Mouse (Mus musculus) regulatory T cell (primary cell): ENCODE measurements at regions not wholly inside any gene's neighbourhood (a gene's known extent, or its start where the extent isn't known, plus 50 kb on each side); places are given as distances from the start of the nearest gene placed in this dataset.

ENCODE experiments used
- in situ Hi-C: fragments of 300-600 bp; cut with MboI, MseI; formaldehyde crosslinking; loops from one replicate; pipeline ENCODE4 v1.15.1; 2025; ENCODE audit warnings: high pct_unique_total_duplicates

GRCm38 (mm10) chr7:123642596-123642995 is 142.3 kb upstream of the Zkscan2 start:
- in situ Hi-C loops: no loop called here

- in situ Hi-C loops: no loop called here
Measured at GRCm38 (mm10) chr7:123643426-123643825, 143.2 kb upstream of the Zkscan2 start.

GRCm38 (mm10) chr7:123645521-123645920 is 145.3 kb upstream of the Zkscan2 start:
- in situ Hi-C loops: no loop called here

- in situ Hi-C loops: no loop called here
Measured at GRCm38 (mm10) chr7:123665459-123665858, 165.2 kb upstream of the Zkscan2 start.

GRCm38 (mm10) chr7:123684762-123685161 is 184.5 kb upstream of the Zkscan2 start:
- in situ Hi-C loops: no loop called here

GRCm38 (mm10) chr7:123686547-123686946 is 186.3 kb upstream of the Zkscan2 start:
- in situ Hi-C loops: no loop called here

- in situ Hi-C loops: no loop called here
Measured at GRCm38 (mm10) chr7:123731016-123731415, 230.8 kb upstream of the Zkscan2 start.

GRCm38 (mm10) chr7:123733061-123733460 is 232.8 kb upstream of the Zkscan2 start:
- in situ Hi-C loops: no loop called here

GRCm38 (mm10) chr7:123747986-123748385 is 234.7 kb upstream of the Hs3st4 start:
- in situ Hi-C loops: no loop called here

- in situ Hi-C loops: no loop called here
Measured at GRCm38 (mm10) chr7:123753252-123753651, 229.4 kb upstream of the Hs3st4 start.

GRCm38 (mm10) chr7:123795036-123795435 is 187.6 kb upstream of the Hs3st4 start:
- in situ Hi-C loops: no loop called here

GRCm38 (mm10) chr7:123796096-123796495 is 186.6 kb upstream of the Hs3st4 start:
- in situ Hi-C loops: no loop called here

GRCm38 (mm10) chr7:123805650-123806049 is 177.0 kb upstream of the Hs3st4 start:
- in situ Hi-C loops: no loop called here

- in situ Hi-C loops: no loop called here
Measured at GRCm38 (mm10) chr7:123823976-123824375, 158.7 kb upstream of the Hs3st4 start.

- in situ Hi-C loops: no loop called here
Measured at GRCm38 (mm10) chr7:123826406-123826805, 156.3 kb upstream of the Hs3st4 start.

- in situ Hi-C loops: loop anchor here (10.0 kb wide), 1 partner anchor 1522 kb away; no protein-coding TSS in a partner anchor
Measured at GRCm38 (mm10) chr7:123842552-123842951, 140.1 kb upstream of the Hs3st4 start.

- in situ Hi-C loops: loop anchor here (10.0 kb wide), 1 partner anchor 1518 kb away; no protein-coding TSS in a partner anchor
Measured at GRCm38 (mm10) chr7:123847081-123847480, 135.6 kb upstream of the Hs3st4 start.

GRCm38 (mm10) chr7:123848644-123849043 is 134.0 kb upstream of the Hs3st4 start:
- in situ Hi-C loops: loop anchor here (10.0 kb wide), 1 partner anchor 1516 kb away; no protein-coding TSS in a partner anchor

- in situ Hi-C loops: loop anchor here (10.0 kb wide), 1 partner anchor 1516 kb away; no protein-coding TSS in a partner anchor
Measured at GRCm38 (mm10) chr7:123849220-123849619, 133.4 kb upstream of the Hs3st4 start.

- in situ Hi-C loops: no loop called here
Measured at GRCm38 (mm10) chr7:123850272-123851197, 132.1 kb upstream of the Hs3st4 start.

GRCm38 (mm10) chr7:123857539-123857938 is 125.1 kb upstream of the Hs3st4 start:
- in situ Hi-C loops: no loop called here

GRCm38 (mm10) chr7:123861706-123862105 is 121.0 kb upstream of the Hs3st4 start:
- in situ Hi-C loops: no loop called here
